Mouse (Mus musculus): ENCODE measurements at regions not wholly inside any gene's neighbourhood (a gene's known extent, or its start where the extent isn't known, plus 50 kb on each side); places are given as distances from the start of the nearest gene placed in this dataset.

DNA sequence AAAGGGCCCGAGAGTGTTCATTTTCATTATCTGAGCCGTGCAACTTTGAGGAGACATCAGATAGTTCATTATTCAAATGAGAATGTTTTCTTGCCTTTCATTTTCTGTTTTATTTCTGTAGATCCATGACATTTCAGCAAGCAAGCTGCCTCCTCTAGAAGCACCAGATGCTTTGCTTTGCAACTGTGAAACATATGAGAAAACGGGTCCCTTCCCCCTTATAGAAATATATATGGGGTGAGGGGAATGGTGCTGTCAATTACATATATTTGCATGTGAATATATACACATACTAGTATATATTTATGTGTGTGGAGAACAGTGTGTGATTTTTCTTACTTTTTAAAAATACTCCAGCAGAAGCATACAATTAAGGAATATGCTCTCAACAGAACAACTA, 235.8 kb upstream of the Xrcc4 start:
- peak; percentile 26 to 66 for DNase-seq (ENCODE audit: low spot score in 2 of 2)
- intact Hi-C loops (cut with DNase I): no loop called here

DNA sequence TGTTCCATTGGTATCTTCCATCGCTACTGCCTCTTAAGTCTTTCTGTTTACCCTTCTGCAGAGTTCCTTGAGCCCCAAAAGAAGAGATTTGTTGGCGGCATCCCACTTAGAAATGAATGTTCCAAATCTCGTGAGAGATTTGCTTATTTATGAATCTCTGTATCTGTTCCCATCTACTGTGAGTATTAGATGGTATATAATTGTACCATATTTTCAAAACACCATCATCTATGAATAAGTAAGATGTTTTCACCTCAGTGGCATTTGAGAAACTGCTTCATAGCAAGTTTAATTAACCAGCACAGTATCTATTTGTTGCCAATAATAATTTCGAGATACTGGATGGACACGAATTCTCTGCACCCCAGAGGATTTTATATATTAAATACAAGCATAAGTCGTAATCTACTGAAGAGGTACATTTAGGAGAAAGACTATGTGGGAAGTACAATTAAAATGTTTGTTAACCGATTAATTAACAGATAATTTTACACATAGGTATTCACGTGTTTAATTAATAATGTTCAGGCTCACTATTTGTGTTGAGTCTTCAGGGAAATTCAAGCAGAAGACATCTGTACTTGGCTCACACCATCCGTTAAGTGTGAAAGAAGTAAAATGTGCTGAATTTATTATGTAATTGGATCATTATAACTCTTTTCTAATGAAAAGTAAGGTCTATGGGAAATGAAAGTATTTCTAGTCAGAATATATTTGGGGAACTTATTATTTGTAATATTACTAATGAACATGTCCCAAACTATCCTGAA, 224.0 kb upstream of the Xrcc4 start:
- intact Hi-C loops (cut with DNase I): no loop called here
- DNase-seq (ENCODE audit: low spot score in 2 of 2): no peak

DNA sequence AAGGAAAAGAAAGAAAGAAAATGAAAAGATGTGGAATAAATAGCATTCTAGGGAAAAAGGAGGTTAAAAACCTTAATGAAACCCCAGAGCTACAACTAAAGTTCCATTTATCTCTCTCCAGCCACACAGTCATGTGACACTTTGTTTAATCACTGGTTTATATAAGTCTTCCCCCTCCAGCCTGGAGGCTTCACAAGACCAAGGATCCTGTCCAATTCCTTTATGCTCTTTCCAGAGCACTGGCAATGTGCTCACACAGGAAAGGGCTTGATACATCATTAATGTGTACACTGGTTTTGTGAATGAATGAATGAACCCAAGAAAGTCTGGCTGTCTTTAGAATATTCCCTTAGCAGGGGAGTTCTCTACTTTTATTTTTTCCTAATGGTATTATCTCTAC, 221.1 kb upstream of the Xrcc4 start:
- intact Hi-C loops (cut with DNase I): no loop called here
- DNase-seq (ENCODE audit: low spot score in 2 of 2): no peak

DNA sequence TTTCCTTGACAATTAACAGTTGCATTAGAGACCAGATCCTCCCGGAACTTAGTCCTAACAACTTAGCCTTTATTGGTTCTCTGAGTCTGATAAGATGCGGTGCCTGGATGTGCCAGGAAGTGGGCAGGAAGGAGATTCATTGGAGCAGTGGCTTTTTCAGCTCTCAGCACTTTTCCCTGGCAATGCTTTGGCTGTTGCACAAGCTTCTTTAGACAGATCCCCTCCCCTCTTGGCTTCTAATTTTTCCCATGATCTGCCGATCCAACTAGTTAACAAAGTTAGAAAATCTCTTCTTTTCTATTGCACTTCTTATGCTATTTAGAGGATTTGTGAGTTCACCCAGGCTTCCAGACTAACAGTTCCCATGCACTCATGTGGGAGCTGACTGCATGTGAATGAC, 211.1 kb upstream of the Xrcc4 start:
- intact Hi-C loops (cut with DNase I): no loop called here
- DNase-seq (ENCODE audit: low spot score in 2 of 2): no peak

DNA sequence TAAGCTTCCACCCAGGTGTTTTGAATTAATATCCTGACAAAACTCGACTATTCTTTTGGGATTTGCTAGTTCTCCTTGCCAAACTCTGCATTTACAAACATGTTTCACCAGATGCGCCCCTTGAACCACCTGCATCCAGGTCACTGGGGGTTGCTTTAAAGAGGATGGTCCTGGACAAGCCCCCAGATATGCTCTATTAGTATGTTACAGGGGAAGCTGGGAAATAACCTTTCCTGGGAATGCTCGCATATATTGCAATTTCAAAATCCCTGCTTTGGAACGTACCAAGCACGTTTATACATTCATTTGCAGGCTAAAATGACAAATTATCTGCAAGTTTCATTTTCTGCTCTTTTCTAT, 205.2 kb upstream of the Xrcc4 start:
- DNase-seq (ENCODE audit: low spot score in 2 of 2): no peak
- intact Hi-C loops (cut with DNase I): no loop called here

DNA sequence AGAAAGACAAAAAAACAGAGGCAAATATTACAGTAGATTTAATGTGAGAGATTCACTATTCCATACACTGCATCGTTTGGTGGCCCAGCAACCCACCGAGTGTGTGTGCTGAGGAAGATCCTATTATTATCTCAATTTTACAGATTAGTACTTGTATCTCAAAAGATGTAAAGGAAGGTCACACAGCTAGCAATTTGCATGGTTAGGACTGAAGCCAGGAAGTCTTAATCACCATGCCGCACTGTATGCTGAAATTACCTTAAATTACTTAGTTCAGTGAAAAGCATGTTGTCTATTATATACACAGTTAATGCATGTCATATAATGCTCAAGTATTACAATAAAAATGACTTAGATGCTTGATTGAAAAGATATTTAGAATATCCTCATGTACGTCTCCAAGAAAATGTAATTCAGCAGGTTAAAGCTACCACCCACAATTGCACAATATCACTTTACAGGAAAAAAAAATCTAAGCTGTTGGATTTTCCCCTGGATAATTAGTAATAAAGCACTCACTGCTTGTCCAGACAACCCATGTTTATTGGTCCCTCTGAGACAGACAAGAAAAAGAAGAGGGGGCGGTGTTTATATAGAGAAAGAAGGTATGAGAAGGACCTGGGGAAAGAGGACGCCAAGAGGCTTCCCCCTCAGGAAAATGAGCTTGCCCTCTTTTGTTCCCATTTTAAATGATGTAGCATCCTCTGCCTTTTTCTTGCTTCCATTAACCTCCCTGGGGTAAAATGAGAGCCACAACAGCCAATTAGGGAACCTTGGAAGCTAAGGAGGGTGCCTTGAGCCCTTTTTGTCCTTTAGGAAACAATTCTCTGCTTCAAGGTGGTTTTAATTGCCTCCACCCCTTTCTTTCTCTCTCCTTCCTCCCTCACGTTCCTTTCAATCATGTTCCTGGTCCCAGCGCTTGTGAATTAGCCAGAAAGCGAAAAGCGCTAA, 204.6 kb upstream of the Xrcc4 start:
- DNase-seq (ENCODE audit: low spot score in 2 of 2): no peak
- intact Hi-C loops (cut with DNase I): no loop called here

DNA sequence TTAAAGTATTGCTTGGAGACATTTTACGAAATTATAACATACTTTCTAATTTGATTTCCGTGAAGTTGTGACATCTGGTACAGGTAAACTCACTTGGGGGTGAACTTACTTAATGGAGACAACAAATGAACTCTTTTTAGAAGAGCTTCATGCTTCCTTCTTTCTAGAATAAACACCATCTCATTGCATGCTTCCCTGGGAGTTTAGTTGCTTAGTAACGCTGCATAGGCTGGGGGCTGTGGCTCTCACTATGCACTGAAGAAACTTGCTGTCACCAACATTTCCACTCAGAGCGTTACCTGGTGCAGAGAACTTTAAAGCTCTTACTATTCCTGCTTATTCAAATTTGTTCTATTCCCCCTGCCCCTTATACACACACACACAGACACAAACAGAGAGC, 203.5 kb upstream of the Xrcc4 start:
- peak; percentile 8 to 12 for DNase-seq (ENCODE audit: low spot score in 2 of 2)
- intact Hi-C loops (cut with DNase I): no loop called here

DNA sequence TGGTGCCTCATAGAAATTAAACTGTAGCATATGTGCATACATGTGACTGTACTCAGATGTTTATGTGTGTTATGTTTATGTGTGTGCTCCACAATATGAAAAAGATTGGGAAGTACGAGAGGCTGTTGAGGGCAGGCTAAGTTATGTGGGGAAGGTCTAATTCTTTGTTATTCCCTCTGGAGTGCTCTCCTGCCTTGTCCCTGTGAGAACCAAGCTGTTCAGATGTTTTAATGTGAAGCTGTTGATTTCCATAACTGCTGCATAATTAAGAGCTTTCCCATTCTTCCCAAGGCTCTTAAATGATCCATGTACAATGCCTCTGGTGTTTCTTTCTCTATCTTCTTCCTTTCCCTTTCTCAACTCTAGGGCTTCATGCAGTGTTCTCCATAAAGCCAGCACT, 202.7 kb upstream of the Xrcc4 start:
- no peak for DNase-seq (ENCODE audit: low spot score in 2 of 2)
- intact Hi-C loops (cut with DNase I): no loop called here

DNA sequence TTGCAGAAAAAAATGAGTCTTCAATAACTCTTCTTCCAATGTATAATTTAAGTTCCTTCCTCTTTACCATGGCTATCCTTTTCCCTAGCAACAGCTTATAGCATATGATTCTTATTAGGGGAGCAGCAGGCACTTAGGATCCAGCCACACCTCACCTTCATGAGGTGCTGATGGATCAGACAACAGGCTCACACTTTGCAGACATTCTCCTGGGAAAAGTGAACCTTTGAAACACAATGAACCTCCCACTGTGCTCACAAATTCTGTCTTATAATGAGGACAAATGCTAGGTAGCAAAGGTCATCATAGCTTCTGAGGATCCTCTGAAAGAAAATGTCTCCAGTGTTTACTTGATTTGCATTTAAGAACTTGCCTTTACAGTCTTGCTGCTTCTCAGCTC, 191.6 kb upstream of the Xrcc4 start:
- no peak for DNase-seq (ENCODE audit: low spot score in 2 of 2)
- intact Hi-C loops (cut with DNase I): no loop called here

DNA sequence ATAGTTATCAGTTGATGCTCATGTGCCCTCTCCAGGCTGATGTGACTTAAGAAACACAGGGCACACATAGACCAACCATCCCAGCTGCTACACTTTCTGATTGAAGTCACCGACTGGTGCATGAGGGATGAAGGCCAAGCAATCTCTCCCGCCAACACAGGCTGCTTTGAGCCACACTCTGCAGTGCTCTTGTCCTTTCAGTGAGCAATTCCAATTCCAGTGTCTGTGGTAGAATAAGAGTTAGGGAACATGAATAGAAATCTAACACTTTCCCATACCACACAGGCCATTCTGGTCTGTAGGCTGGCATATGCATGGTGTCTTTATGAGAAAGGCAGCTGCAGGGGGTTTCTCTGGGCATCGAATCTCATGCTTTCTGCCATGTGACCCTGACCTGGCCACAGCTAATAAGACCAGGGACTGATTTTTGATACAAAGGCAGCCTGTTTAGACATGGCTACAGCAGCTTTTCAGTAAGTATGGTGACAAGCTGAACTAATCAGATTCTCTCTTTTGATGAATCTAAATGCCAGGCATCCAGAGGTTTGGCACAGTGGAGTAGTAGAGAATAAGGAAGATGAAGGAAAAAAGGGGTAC, 190.5 kb upstream of the Xrcc4 start:
- DNase-seq (ENCODE audit: low spot score in 2 of 2): peak; percentile 5 to 15

DNA sequence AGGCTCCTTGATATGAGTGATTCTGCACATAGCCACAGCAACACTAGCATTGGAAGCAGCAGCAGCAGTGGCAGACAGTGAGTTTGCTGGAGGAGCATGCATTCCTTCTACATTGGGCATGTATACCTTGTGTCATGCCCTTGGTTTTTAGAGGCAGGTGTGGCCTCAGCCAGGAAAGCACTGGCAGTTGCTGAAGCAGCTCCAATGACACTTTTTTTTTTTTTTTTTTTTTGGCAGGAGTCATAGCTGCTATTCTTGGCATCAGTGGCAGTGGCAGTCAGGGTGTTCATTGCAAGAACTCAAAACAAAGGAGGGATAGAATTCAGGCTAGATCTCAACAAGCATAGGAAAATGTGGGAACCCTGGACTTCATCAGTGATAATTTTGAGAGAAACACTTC, 189.9 kb upstream of the Xrcc4 start:
- intact Hi-C loops (cut with DNase I): no loop called here
- DNase-seq (ENCODE audit: low spot score in 2 of 2): peak; percentile 4

More for the DNA sequence above, 190.5 kb upstream of the Xrcc4 start:
- intact Hi-C loops (cut with DNase I): no loop called here

DNA sequence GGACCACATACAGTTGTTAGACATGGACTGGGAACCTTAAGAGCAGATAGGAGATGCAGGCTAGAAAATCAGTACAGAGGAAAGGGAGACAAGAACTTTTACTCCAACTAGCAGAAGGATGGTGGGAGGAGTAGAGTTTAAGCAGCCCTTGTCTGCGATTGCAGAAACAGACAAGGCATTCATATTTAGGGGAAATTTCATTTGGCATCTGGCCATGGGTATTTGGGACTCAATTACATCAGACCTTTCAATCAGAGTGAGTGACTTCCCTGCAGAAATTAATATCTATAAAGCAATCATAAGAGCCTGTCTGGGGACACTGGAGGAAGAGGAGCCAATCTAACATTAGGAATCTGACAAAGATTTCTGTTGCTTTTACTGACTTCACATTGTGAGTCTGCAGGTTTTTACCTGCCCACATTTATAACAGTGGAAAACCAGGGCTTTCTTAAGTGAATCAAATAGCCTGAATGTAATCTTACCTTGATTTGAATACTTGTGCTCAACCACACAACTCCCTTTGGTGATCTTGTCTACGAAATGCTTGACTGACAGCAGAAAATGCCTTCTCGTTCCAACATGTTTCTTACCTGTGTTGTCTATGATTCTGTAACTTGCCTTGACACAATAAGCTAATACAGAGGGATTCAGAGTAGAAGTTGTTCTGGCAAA, 169.8 kb upstream of the Xrcc4 start:
- intact Hi-C loops (cut with DNase I): no loop called here
- DNase-seq (ENCODE audit: low spot score in 2 of 2): peak in 1 of 2 experiments; percentile 3

DNA sequence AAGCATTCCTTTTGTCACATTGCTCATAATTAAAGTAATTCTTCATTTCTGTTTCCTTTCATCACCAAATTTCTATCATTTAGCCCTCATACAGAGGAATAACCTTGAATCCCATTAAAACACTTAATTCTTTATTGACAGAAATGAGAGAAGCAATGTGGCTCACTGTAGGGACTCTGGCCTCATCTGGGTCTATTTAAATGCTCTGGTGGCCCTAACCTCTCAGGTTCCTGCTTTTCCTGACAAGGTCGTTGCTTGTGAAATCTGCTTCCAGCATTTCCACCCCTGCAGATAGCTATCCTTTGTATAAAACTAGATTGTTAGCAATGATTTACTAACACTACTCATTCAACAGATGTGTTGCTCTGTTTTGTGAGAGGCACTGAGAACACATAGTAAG, 163.6 kb upstream of the Xrcc4 start:
- no peak for DNase-seq (ENCODE audit: low spot score in 2 of 2)
- intact Hi-C loops (cut with DNase I): no loop called here

DNA sequence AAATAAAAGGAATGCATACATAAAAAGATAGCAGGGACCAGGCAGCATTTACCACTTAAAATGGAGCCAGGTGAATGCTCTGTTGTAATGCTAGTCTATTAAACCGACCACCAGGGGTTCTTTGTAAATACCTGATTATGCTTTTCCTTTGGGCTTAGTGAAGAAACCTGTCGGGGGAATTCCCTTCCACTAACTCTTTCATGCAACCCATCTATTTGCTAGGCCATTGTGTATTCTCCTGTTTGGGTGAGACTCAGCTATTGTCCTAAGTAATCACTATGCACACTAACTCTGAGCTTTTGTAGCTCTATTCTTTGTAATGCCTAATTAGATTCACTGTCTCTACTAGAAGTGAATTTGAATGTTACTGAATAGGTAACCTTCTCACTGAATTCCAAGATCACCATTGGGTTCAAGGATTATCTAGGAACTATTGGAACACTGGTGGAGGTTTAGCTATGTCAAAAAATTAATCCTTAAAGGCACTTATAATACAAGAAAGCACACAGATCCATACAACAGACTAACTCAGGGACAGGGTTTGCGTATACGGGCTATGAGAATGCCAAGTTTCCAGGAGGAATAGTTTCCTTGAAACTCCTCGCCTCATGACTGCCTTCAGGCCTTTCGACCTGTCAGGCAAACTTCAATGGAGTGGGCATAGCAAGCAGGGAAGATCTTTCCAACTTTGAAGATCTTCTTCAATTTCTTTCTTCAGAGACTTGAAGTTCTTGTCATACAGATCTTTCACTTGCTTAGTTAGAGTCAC, 156.8 kb upstream of the Xrcc4 start:
- no peak for DNase-seq (ENCODE audit: low spot score in 2 of 2)
- intact Hi-C loops (cut with DNase I): no loop called here

DNA sequence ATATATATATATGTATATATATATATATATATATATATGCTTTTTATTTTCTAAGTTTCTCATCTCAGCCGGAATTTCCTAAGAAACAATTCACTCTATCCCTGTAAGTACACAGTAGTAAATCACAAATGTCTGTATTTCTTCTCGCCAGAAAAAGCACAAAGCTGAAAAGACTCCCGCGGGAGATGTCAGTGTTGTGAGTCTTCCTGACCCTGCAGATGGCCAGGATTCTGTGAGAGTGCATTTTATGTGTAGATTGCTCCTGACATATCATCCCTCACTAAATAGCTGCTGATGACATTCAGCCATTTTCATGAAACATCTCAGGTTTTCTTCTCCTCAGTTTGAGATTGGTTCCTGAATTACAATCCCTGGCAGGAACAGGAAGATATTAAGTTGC, 148.9 kb upstream of the Xrcc4 start:
- intact Hi-C loops (cut with DNase I): no loop called here
- DNase-seq (ENCODE audit: low spot score in 2 of 2): no peak

DNA sequence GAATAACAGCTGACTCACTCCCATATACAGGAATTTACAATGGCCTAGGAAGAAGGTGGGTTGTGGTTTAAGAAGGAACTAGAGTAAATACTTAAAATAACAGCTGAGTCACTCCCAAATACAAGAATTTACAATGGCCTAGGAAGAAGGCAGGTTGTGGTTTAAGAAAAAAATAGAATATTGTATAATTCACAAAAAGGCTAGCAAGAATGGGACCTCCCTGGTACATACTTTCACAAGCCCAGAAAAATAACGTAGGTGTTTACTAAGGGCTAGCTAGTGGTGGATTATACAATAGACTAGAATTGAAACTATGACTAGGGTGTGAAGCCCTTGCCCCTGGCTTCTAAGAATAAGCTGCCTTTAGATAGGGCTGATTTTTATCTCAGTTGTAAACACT, 144.6 kb upstream of the Xrcc4 start:
- DNase-seq (ENCODE audit: low spot score in 2 of 2): no peak
- intact Hi-C loops (cut with DNase I): no loop called here

DNA sequence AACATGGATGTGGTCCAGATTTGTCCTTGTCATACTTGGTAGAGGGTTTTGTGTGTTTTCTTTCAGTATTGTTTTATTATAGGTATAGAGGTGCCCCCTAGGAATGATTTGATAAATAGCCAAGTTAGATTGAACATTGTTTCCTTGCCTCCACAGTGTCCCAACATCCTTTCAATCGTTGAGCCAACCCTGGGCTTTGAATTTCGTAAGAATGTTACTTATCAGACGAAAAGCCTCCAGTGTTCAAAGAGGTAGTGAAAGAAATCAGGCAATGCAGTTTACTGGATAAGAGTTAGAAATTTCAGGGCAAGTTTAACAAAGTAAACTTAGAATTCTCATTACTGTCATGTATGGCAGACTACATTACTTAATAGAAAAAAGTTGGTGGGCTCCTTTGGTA, 144.2 kb upstream of the Xrcc4 start:
- intact Hi-C loops (cut with DNase I): no loop called here
- DNase-seq (ENCODE audit: low spot score in 2 of 2): no peak

DNA sequence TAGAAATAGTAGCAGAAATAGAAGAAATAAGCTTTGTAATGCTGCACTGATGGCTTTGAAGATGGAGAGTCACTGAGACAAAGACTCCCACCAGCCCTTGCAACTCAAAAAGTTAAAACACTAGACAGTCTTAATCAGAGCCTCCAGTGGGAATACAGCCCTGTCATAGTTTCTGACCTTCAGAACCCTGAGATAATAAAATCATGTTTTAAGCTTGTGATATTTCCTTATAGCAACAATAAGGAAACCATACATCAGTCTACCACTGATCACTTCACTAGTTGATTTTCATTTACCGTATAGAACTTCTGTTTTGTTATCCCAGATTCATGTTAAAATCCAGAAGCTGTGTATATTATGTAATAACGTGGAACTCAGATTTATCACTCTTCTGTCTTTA, 139.7 kb upstream of the Xrcc4 start:
- no peak for DNase-seq (ENCODE audit: low spot score in 2 of 2)
- intact Hi-C loops (cut with DNase I): no loop called here

DNA sequence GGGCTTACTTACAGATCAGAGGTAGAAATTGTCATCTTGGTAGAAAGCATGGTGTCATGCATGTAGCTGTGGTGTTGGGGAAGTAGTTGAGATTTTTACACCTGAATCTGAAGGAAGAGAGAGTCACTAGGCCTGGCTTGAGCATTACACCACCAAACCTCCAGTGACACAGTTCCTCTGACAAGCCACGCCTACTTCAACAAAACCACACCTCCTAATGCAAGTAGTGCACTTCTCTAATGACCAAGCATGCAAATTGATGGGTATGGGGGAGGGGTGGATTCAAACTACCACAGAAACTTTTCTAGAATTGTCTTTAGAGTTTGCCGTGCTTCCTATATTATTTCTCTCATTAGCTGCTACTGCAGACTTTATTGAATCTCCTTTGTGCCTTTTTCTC, 136.8 kb upstream of the Xrcc4 start:
- intact Hi-C loops (cut with DNase I): no loop called here
- no peak for DNase-seq (ENCODE audit: low spot score in 2 of 2)
